Mouse (Mus musculus): ENCODE measurements around the gene Rgs17. TPM values are rescaled to one million over a fixed set of nuclear protein-coding genes. Genes with fewer than 3 reads are reported as not detected.
A peak's percentile ranks its signal among the peaks of the same experiment; 100 is the strongest.

Gene Rgs17
- polyA plus RNA-seq, 1 experiment, result 0.03 TPM

- 95% methylated on average over 3 of the region's 3 CpGs for WGBS
- Histone ChIP-seq H3K27me3 (ENCODE audit: control insufficient read depth, insufficient read depth, low read length) (no peaks in the 10 kb centered on the region), H3K36me3 (ENCODE audit: control insufficient read depth, insufficient read depth, low read length) (no peaks in the 10 kb centered on the region), H3K4me1 (ENCODE audit: control insufficient read depth, insufficient read depth, insufficient read length, low read length) (no peaks in the 10 kb centered on the region), H3K27ac (ENCODE audit: insufficient read depth, low read depth, low read length) (no peak overlapping the region), H3K4me3 (ENCODE audit: low read depth, low read length) (no peak overlapping the region)
- TF ChIP-seq CTCF (IDR thresholded peaks at IDR 0.05; ENCODE audit: extremely low read depth, insufficient read length, insufficient replicate concordance, low read depth, low read length), result no peak
- no peak for TF ChIP-seq POLR2A (IDR thresholded peaks at IDR 0.05; ENCODE audit: low read depth, low read length)
Observed at GRCm38 (mm10) chr10:5862669-5863068, 59.5 kb downstream of the Rgs17 start.

- no peak overlapping the region for H3K4me3 ChIP-seq (ENCODE audit: low read depth, low read length)
- 65% methylated on average over 3 of the region's 3 CpGs for WGBS
Observed at GRCm38 (mm10) chr10:5860849-5861248, 61.4 kb downstream of the Rgs17 start.

GRCm38 (mm10) chr10:5859729-5860128, 62.5 kb downstream of the Rgs17 start:
- no peak overlapping the region for H3K27ac ChIP-seq (ENCODE audit: insufficient read depth, low read depth, low read length)
- H3K4me1 ChIP-seq (ENCODE audit: control insufficient read depth, insufficient read depth, insufficient read length, low read length), result no peaks in the 10 kb centered on the region
- no peaks in the 10 kb centered on the region for H3K27me3 ChIP-seq (ENCODE audit: control insufficient read depth, insufficient read depth, low read length)
- peak; percentile 10; the same call in 1 of the 2 replicates for TF ChIP-seq CTCF (IDR thresholded peaks at IDR 0.05; ENCODE audit: extremely low read depth, insufficient read length, insufficient replicate concordance, low read depth, low read length)
- TF ChIP-seq POLR2A (IDR thresholded peaks at IDR 0.05; ENCODE audit: low read depth, low read length), result no peak
- no peak overlapping the region for H3K4me3 ChIP-seq (ENCODE audit: low read depth, low read length)
- WGBS, result 73% methylated on average over 4 of the region's 4 CpGs
- H3K36me3 ChIP-seq (ENCODE audit: control insufficient read depth, insufficient read depth, low read length), result no peaks in the 10 kb centered on the region

More at GRCm38 (mm10) chr10:5860849-5861248, 61.4 kb downstream of the Rgs17 start:
- Histone ChIP-seq H3K27me3 (ENCODE audit: control insufficient read depth, insufficient read depth, low read length) (no peaks in the 10 kb centered on the region), H3K4me1 (ENCODE audit: control insufficient read depth, insufficient read depth, insufficient read length, low read length) (no peaks in the 10 kb centered on the region), H3K27ac (ENCODE audit: insufficient read depth, low read depth, low read length) (no peak overlapping the region), H3K36me3 (ENCODE audit: control insufficient read depth, insufficient read depth, low read length) (no peaks in the 10 kb centered on the region)
- TF ChIP-seq POLR2A (IDR thresholded peaks at IDR 0.05; ENCODE audit: low read depth, low read length), result no peak
- no peak for TF ChIP-seq CTCF (IDR thresholded peaks at IDR 0.05; ENCODE audit: extremely low read depth, insufficient read length, insufficient replicate concordance, low read depth, low read length)

GRCm38 (mm10) chr10:5857996-5858549, 64.1 kb downstream of the Rgs17 start:
- H3K27ac ChIP-seq (ENCODE audit: insufficient read depth, low read depth, low read length), result no peak overlapping the region
- no peak overlapping the region for H3K4me3 ChIP-seq (ENCODE audit: low read depth, low read length)
- TF ChIP-seq CTCF (IDR thresholded peaks at IDR 0.05; ENCODE audit: extremely low read depth, insufficient read length, insufficient replicate concordance, low read depth, low read length) (no peak), POLR2A (IDR thresholded peaks at IDR 0.05; ENCODE audit: low read depth, low read length) (no peak)
- no peaks in the 10 kb centered on the region for H3K27me3 ChIP-seq (ENCODE audit: control insufficient read depth, insufficient read depth, low read length)
- no peaks in the 10 kb centered on the region for H3K36me3 ChIP-seq (ENCODE audit: control insufficient read depth, insufficient read depth, low read length)
- WGBS, result 45% methylated on average over 10 of the region's 10 CpGs
- H3K4me1 ChIP-seq (ENCODE audit: control insufficient read depth, insufficient read depth, insufficient read length, low read length), result no peaks in the 10 kb centered on the region

- H3K27ac ChIP-seq (ENCODE audit: insufficient read depth, low read depth, low read length), result no peak overlapping the region
- H3K4me3 ChIP-seq (ENCODE audit: low read depth, low read length), result no peak overlapping the region
- TF ChIP-seq CTCF (IDR thresholded peaks at IDR 0.05; ENCODE audit: extremely low read depth, insufficient read length, insufficient replicate concordance, low read depth, low read length) (no peak), POLR2A (IDR thresholded peaks at IDR 0.05; ENCODE audit: low read depth, low read length) (no peak)
- WGBS, result 83% methylated on average over 8 of the region's 8 CpGs
- H3K27me3 ChIP-seq (ENCODE audit: control insufficient read depth, insufficient read depth, low read length), result no peaks in the 10 kb centered on the region
- no peaks in the 10 kb centered on the region for H3K36me3 ChIP-seq (ENCODE audit: control insufficient read depth, insufficient read depth, low read length)
- no peaks in the 10 kb centered on the region for H3K4me1 ChIP-seq (ENCODE audit: control insufficient read depth, insufficient read depth, insufficient read length, low read length)
Observed at GRCm38 (mm10) chr10:5853290-5853868, 68.8 kb downstream of the Rgs17 start.

GRCm38 (mm10) chr10:5846939-5847338, 75.3 kb downstream of the Rgs17 start:
- TF ChIP-seq CTCF (IDR thresholded peaks at IDR 0.05; ENCODE audit: extremely low read depth, insufficient read length, insufficient replicate concordance, low read depth, low read length) (no peak), POLR2A (IDR thresholded peaks at IDR 0.05; ENCODE audit: low read depth, low read length) (no peak)
- H3K4me1 ChIP-seq (ENCODE audit: control insufficient read depth, insufficient read depth, insufficient read length, low read length), result no peaks in the 10 kb centered on the region
- H3K36me3 ChIP-seq (ENCODE audit: control insufficient read depth, insufficient read depth, low read length), result no peaks in the 10 kb centered on the region
- no peaks in the 10 kb centered on the region for H3K27me3 ChIP-seq (ENCODE audit: control insufficient read depth, insufficient read depth, low read length)
- H3K4me3 ChIP-seq (ENCODE audit: low read depth, low read length), result no peak overlapping the region
- 19% methylated on average over 2 of the region's 2 CpGs for WGBS
- H3K27ac ChIP-seq (ENCODE audit: insufficient read depth, low read depth, low read length), result no peak overlapping the region

- TF ChIP-seq POLR2A (IDR thresholded peaks at IDR 0.05; ENCODE audit: low read depth, low read length) (no peak), CTCF (IDR thresholded peaks at IDR 0.05; ENCODE audit: extremely low read depth, insufficient read length, insufficient replicate concordance, low read depth, low read length) (no peak)
- Histone ChIP-seq H3K27me3 (ENCODE audit: control insufficient read depth, insufficient read depth, low read length) (no peaks in the 10 kb centered on the region), H3K36me3 (ENCODE audit: control insufficient read depth, insufficient read depth, low read length) (no peaks in the 10 kb centered on the region), H3K27ac (ENCODE audit: insufficient read depth, low read depth, low read length) (no peak overlapping the region), H3K4me3 (ENCODE audit: low read depth, low read length) (no peak overlapping the region), H3K4me1 (ENCODE audit: control insufficient read depth, insufficient read depth, insufficient read length, low read length) (no peaks in the 10 kb centered on the region)
- WGBS, result 77% methylated on average over 4 of the region's 4 CpGs
Observed at GRCm38 (mm10) chr10:5841369-5841768, 80.8 kb downstream of the Rgs17 start.
